Mouse (Mus musculus) limb, embryonic 12.5 days (tissue): ENCODE data around the gene Padi6. TPM values are rescaled to one million over a fixed set of nuclear protein-coding genes. Genes with fewer than 3 reads are reported as not detected.
A peak's percentile ranks its signal among the peaks of the same experiment; 100 is the strongest.

Experiments used
- ATAC-seq: fragments of 200-750 bp; cut with Nextera tagmentation; 2 replicates; pipeline ENCODE4 v1.8.0; 2017; ENCODE audit warnings: low read depth, moderate TSS enrichment; ENCODE audit not compliant: insufficient number of reproducible peaks, insufficient read depth, low FRiP score, low TSS enrichment
- H3K27ac ChIP-seq: fragments of 300-500 bp; sonication (generic); 2 replicates; pipeline ENCODE4 v1.5.1; 2016; ENCODE audit warnings: mild to moderate bottlenecking, moderate library complexity
- H3K27me3 ChIP-seq: fragments of 300-500 bp; sonication (generic); 2 replicates; pipeline ENCODE4 v1.6.1; 2016; ENCODE audit warnings: mild to moderate bottlenecking, moderate library complexity
- H3K36me3 ChIP-seq: fragments of 300-500 bp; sonication (generic); 2 replicates; pipeline ENCODE4 v1.6.1; 2016; ENCODE audit warnings: mild to moderate bottlenecking, moderate library complexity
- H3K4me1 ChIP-seq: fragments of 300-500 bp; sonication (generic); replicated peaks from 2 replicates; pipeline ENCODE4 v1.6.1; 2016
- H3K4me2 ChIP-seq: fragments of 300-500 bp; sonication (generic); 2 replicates; pipeline ENCODE4 v1.6.1; 2016; ENCODE audit warnings: mild to moderate bottlenecking, moderate library complexity
- H3K4me3 ChIP-seq: fragments of 300-500 bp; sonication (generic); replicated peaks from 2 replicates; pipeline ENCODE4 v1.5.1; 2016; ENCODE audit warnings: mild to moderate bottlenecking
- H3K9ac ChIP-seq: fragments of 300-500 bp; sonication (generic); replicated peaks from 2 replicates; pipeline ENCODE4 v1.6.1; 2016; ENCODE audit warnings: mild to moderate bottlenecking, moderate library complexity
- H3K9me3 ChIP-seq: fragments of 300-500 bp; sonication (generic); 2 replicates; pipeline ENCODE4 v1.6.1; 2016; ENCODE audit warnings: mild to moderate bottlenecking, moderate library complexity
- WGBS: fragments of 180-500 bp; shearing (Covaris S2); methylation state at CpG from one replicate; pipeline ENCODE4 v1.1.7; 2016; 5-methylcytosine and 5-hydroxymethylcytosine counted together
- polyA plus RNA-seq: library from polyadenylated mRNA; unstranded; fragments of >200 nt; fragmentation: Nextera tagmentation; extraction: Ambion mirVana; gene quantifications from 2 replicates; pipeline ENCODE4 v1.2.1, GENCODE M21; 2016

The Padi6 gene
- polyA plus RNA-seq, 1 experiment from 2014 or later: not detected

DNA sequence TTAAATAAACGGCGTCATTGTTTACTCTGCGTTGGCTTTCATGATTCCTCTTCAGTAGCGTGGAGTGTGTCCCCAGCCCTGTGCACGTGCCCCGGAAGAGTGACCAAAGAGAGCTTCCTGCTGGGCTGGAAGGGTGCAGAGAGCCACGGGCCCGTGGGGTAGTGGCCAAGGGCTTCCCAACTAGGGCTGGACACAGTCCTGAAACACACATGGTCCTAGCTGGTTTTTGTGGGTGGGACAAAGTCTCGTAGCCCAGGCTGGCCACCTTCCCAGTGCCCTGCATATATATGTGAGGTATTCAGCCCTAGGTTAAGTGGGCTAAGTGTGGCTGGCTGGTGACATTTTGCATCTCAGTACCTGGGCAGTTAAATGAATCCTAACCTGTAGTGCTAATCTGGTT, 19.3 kb downstream of the Padi6 start:
- H3K27me3 ChIP-seq: no peaks in the 10 kb centered on the region
- H3K4me2 ChIP-seq: no peak overlapping the region
- H3K4me1 ChIP-seq: peaks cover 14% of the 10 kb centered on the region
- H3K9me3 ChIP-seq: no peaks in the 10 kb centered on the region
- no peak overlapping the region for H3K4me3 ChIP-seq
- no peak overlapping the region for H3K27ac ChIP-seq
- WGBS: 84% methylated on average over 9 of the region's 9 CpGs
- ATAC-seq: no peak
- no peak overlapping the region for H3K9ac ChIP-seq
- peaks cover 81% of the 10 kb centered on the region for H3K36me3 ChIP-seq

DNA sequence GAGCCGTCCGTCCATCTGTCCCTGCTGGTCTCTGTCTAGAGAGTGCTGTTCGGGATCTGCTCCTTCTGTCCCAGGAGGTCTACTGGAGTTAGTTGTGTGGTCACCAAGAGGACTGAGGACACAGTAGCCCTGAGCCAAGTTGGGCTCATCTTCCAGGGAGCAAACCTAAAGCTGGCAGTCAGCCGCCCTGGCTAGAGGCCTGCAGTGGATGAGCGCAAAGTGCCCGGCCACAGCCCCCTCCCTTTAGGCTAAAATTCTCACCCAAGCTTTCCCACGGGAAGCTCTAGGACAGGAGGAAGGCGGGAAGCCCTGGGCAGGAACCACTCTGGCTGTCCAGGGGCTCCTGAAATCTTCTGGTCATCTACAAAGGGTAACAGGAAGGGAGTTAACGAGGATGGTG, 19.7 kb downstream of the Padi6 start:
- H3K27me3 ChIP-seq: no peaks in the 10 kb centered on the region
- WGBS: 70% methylated on average over 9 of the region's 9 CpGs
- no peaks in the 10 kb centered on the region for H3K9me3 ChIP-seq
- H3K27ac ChIP-seq: no peak overlapping the region
- no peak overlapping the region for H3K9ac ChIP-seq
- peaks cover 14% of the 10 kb centered on the region for H3K4me1 ChIP-seq
- no peak overlapping the region for H3K4me3 ChIP-seq
- no peak for ATAC-seq
- H3K36me3 ChIP-seq: peaks cover 86% of the 10 kb centered on the region
- no peak overlapping the region for H3K4me2 ChIP-seq

DNA sequence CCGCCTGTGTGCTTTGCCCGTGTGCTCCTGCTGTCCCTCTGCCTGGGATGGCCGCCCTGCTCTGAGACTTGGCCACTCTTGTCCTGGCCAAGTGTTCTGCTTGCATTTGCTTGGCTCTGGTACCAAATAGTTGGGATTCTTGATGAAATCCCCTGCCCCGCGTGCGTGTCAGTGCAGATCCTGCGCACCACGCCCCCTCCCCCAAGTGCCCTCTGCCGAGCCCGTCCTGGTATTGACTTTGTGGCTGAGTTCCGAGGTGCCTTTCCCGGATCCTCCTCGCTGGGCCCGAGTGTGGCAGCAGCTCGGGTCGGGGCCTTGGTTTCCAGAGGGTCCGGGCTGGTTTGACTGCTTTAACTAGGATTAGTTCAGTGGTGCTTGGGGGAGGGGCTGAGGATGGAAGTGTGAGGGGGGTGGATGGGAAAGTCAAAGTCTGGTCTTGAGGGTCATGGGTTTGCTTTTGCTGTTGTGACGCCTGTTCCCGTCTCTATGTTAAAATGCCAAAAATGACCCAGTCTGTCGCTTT, 20.4 kb downstream of the Padi6 start:
- peaks cover 14% of the 10 kb centered on the region for H3K4me1 ChIP-seq
- H3K36me3 ChIP-seq: peaks cover 87% of the 10 kb centered on the region
- no peaks in the 10 kb centered on the region for H3K9me3 ChIP-seq
- 86% methylated on average over 20 of the region's 20 CpGs for WGBS
- no peak overlapping the region for H3K4me3 ChIP-seq
- H3K27ac ChIP-seq: no peak overlapping the region
- H3K27me3 ChIP-seq: no peaks in the 10 kb centered on the region
- H3K4me2 ChIP-seq: no peak overlapping the region
- no peak for ATAC-seq
- H3K9ac ChIP-seq: no peak overlapping the region

DNA sequence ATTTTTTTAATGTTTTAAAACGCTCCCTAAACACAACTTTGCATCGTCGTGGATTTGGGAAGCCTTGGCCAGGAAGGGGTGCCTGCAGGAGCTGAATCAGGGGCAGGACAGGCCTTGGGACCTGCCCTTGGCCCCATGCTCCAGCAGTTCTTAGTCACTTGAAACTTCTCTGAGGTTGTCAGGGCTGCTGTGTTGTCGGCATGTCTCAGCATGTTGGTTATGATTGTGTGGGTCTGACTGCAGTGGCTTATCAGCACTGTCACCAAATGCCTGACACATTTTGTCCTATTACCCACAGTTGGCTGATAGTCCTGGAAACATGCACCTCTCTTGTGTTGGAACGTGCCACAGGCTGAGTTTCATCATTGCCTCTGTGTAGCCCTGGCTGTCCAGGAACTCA, 22.4 kb downstream of the Padi6 start:
- 85% methylated on average over 5 of the region's 5 CpGs for WGBS
- H3K27me3 ChIP-seq: no peaks in the 10 kb centered on the region
- no peak overlapping the region for H3K4me3 ChIP-seq
- H3K4me1 ChIP-seq: peaks cover 14% of the 10 kb centered on the region
- ATAC-seq: no peak
- H3K27ac ChIP-seq: no peak overlapping the region
- H3K9me3 ChIP-seq: no peaks in the 10 kb centered on the region
- H3K9ac ChIP-seq: no peak overlapping the region; the same call in 1 of the 2 replicates
- H3K36me3 ChIP-seq: peaks cover 93% of the 10 kb centered on the region
- H3K4me2 ChIP-seq: no peak overlapping the region

DNA sequence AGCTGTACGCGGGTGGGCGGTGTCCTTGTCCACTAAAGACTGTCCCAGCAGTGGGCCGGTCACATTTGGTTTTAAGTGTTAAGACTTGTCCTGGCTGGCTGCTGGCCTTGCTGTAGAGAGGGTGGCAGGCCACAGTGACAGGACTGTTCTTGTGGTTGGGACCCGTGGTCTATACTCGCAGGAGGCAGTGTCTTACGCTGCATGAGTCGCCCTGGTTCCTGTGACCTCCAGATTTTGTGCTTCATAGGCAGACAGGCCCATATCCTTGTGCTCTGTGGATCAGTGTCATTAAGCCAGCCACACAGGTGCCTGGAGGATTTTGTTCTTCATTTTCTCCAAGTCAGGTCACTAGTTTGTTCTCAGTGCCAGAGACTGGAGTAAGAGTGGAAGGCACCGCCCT, 24.0 kb downstream of the Padi6 start:
- Histone ChIP-seq H3K9me3 (no peaks in the 10 kb centered on the region), H3K27me3 (no peaks in the 10 kb centered on the region), H3K36me3 (peaks cover 100% of the 10 kb centered on the region), H3K4me2 (no peak overlapping the region), H3K4me3 (no peak overlapping the region), H3K4me1 (0 out of 2 replicates have a peak, but pooled peaks cover 2% of the 10 kb centered on the region), H3K27ac (no peak overlapping the region), H3K9ac (no peak overlapping the region)
- WGBS: 96% methylated on average over 9 of the region's 9 CpGs
- no peak for ATAC-seq

DNA sequence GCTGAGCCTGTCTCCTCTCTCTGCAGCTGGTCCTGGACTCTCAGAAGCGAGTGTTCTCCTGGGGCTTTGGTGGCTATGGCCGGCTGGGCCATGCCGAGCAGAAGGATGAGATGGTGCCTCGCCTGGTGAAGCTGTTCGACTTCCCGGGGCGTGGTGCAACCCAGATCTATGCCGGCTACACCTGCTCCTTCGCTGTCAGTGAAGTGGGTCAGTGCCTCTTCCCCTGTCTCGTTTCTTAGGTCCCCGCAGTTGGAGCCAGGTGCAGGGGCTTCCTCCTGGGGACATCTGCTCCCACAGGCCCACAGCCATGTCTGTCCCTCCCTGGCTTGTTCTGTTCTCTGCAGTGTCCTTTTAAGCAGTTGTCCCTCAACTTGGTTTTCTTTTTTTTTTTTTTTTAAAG, 25.4 kb downstream of the Padi6 start:
- Histone ChIP-seq H3K9ac (no peak overlapping the region), H3K4me1 (peaks cover 6% of the 10 kb centered on the region; the same call in 1 of the 2 replicates), H3K36me3 (peaks cover 100% of the 10 kb centered on the region), H3K4me3 (no peak overlapping the region), H3K4me2 (no peak overlapping the region), H3K9me3 (no peaks in the 10 kb centered on the region), H3K27me3 (no peaks in the 10 kb centered on the region), H3K27ac (no peak overlapping the region)
- 94% methylated on average over 11 of the region's 11 CpGs for WGBS
- ATAC-seq: no peak

DNA sequence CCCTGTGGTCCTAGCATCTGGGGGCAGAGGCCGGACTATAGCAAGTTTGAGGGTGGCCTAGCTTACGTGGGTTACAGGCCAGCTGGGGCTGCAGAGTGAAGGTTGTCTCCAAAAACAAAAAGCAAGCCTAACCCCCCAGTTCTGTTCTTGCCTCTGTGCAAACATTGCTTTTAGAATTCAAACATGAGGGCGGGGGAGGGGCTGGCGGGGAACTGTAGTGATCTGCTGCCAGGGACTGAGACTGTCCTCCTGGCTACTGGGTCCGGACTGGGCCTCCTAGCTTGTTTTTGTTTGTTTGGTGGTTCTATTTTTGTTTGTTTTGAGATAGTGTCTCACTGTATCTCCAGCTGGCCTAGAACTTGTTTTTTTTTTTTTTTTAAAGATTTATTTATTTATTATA, 27.9 kb downstream of the Padi6 start:
- Histone ChIP-seq H3K27ac (no peak overlapping the region), H3K9me3 (no peaks in the 10 kb centered on the region), H3K4me1 (peaks cover 6% of the 10 kb centered on the region; the same call in 1 of the 2 replicates), H3K4me2 (no peak overlapping the region), H3K4me3 (no peak overlapping the region), H3K36me3 (peaks cover 100% of the 10 kb centered on the region), H3K9ac (no peak overlapping the region), H3K27me3 (no peaks in the 10 kb centered on the region)
- ATAC-seq: no peak
- WGBS: 86% methylated on average over 5 of the region's 5 CpGs

DNA sequence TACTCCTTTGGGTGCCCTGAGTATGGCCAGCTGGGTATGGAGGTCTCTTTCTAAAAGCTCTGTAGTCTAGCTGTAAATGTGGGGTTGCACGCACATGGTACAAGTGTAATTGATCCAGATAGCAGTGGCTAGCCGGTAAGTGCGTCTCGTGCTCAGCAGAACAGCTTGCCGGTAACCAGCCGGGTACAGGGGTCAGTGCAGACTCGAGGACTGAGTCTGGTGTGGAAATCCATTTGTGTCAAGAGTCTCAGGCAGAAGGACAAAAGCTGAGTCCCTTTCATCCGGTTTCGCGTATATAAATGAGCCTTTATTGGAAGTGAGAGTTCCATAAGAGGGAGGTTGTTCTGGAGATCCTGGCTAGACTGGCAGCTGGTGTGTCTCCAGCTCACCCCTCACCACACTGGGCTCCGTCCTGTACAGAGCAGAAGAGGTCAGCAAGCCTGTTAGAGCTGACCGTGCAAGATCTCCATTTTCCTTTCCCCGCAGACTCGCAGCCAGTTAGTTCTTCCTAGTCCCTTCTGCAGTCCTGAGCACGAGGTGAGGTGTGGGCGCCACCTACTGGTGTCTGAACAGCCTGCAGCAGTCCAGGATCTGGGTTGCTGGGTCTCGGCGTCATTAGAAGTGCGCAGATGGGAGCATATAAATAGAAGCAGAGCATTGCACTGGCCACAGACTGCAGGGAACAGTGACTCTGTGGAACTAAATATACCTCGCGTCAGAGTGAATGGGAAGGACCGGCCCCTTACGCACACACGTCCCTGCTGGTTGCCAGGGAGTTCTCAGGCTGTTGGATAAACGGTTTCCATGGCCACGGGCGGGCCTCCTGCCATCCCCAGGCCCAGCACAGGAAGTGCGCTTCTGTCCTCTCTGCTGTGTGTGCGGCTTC, 28.7 kb downstream of the Padi6 start:
- H3K27me3 ChIP-seq: no peaks in the 10 kb centered on the region
- no peak overlapping the region for H3K9ac ChIP-seq
- H3K4me3 ChIP-seq: no peak overlapping the region
- H3K36me3 ChIP-seq: peaks cover 100% of the 10 kb centered on the region
- H3K9me3 ChIP-seq: no peaks in the 10 kb centered on the region
- WGBS: 63% methylated on average over 29 of the region's 29 CpGs
- no peak overlapping the region for H3K4me2 ChIP-seq
- peak overlapping the region; percentile 64; the same call in 1 of the 2 replicates for H3K27ac ChIP-seq
- peak; percentile 15; the same call in 1 of the 2 replicates for ATAC-seq
- H3K4me1 ChIP-seq: peaks cover 12% of the 10 kb centered on the region

DNA sequence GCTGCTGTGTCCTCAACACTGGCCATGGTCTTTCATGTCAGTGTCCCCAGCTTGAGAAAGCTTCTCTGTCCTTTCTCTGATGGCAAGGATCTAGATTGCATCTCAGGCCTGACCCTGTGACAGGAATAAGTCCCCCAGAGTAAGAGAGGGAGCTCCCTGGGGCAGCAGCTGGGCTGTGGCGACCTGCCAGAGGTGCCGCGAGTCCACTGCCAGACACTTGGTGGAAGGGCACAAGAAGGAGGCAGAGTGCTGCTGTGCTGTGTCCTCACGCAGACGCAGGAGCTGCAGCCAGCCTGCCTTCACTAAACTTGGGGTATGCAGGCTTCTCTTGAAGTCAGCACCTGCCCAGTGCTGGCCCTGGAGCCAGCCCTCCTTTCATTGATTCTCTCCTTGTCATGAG, 31.1 kb downstream of the Padi6 start:
- H3K4me2 ChIP-seq: no peak overlapping the region
- peaks cover 27% of the 10 kb centered on the region for H3K4me1 ChIP-seq
- H3K27me3 ChIP-seq: no peaks in the 10 kb centered on the region
- H3K9me3 ChIP-seq: no peaks in the 10 kb centered on the region
- H3K4me3 ChIP-seq: no peak overlapping the region
- H3K27ac ChIP-seq: no peak overlapping the region
- 75% methylated on average over 5 of the region's 5 CpGs for WGBS
- H3K9ac ChIP-seq: no peak overlapping the region
- no peak for ATAC-seq
- peaks cover 100% of the 10 kb centered on the region for H3K36me3 ChIP-seq

DNA sequence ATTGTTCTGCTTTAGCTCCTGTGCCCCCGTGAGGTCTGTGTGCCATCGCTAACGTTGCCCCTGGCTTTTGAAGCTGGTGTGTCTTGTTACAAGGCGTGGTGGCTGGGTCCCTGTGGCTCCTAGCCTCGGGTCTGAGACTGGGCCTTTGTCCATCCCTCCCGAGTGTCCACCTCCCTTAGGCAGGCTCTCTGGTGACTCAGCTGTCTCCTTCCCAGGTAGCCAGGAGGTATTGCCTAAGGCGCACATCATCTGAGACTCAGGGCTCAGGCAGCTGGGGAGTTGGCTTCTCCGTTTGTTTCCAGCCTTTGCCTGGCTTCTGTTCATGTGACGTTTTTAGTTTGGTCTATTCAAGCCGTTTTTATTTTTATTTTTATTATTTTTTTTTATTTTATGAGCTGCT, 31.7 kb downstream of the Padi6 start:
- 76% methylated on average over 10 of the region's 10 CpGs for WGBS
- H3K4me3 ChIP-seq: no peak overlapping the region
- H3K27me3 ChIP-seq: no peaks in the 10 kb centered on the region
- H3K36me3 ChIP-seq: peaks cover 100% of the 10 kb centered on the region
- ATAC-seq: no peak
- no peak overlapping the region for H3K4me2 ChIP-seq
- no peaks in the 10 kb centered on the region for H3K9me3 ChIP-seq
- H3K27ac ChIP-seq: no peak overlapping the region
- H3K4me1 ChIP-seq: peaks cover 33% of the 10 kb centered on the region
- no peak overlapping the region for H3K9ac ChIP-seq

DNA sequence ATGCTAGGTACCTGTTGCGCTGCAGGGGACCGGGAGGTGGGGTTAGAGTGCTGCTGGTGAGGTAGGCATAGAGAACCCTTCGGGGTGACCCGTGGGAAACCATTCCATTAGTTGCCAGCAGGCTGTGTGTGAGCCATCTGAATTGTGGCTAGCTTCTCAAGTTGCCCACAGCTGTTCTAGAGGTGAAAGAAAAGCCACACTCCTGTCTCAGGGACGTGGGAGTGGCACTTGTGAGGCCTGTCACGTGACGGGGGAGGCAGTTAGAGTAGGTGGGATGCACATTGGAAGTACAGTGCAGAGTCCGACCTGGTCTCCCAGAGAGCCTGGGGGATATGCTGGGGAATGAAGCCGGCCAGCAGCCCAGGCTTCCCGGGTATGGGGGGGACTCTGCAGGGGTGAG, 32.8 kb downstream of the Padi6 start:
- no peak for ATAC-seq
- H3K9me3 ChIP-seq: no peaks in the 10 kb centered on the region
- H3K9ac ChIP-seq: no peak overlapping the region
- H3K27me3 ChIP-seq: no peaks in the 10 kb centered on the region
- WGBS: 86% methylated on average over 10 of the region's 10 CpGs
- H3K4me2 ChIP-seq: no peak overlapping the region
- no peak overlapping the region for H3K27ac ChIP-seq
- no peak overlapping the region for H3K4me3 ChIP-seq
- H3K4me1 ChIP-seq: peaks cover 45% of the 10 kb centered on the region
- H3K36me3 ChIP-seq: peaks cover 100% of the 10 kb centered on the region
